Mouse (Mus musculus): ENCODE data around the gene Gbp4. TPM values are rescaled to one million over a fixed set of nuclear protein-coding genes. Genes with fewer than 3 reads are reported as not detected.

Gbp4 gene
- polyA plus RNA-seq (2014; fragmentation: Illumina TruSeq; extraction: RNeasy Lipid Tissue Mini Kit (QIAGEN cat#74804); ENCODE audit: low read depth, low replicate concordance), result 6.5 TPM

DNA sequence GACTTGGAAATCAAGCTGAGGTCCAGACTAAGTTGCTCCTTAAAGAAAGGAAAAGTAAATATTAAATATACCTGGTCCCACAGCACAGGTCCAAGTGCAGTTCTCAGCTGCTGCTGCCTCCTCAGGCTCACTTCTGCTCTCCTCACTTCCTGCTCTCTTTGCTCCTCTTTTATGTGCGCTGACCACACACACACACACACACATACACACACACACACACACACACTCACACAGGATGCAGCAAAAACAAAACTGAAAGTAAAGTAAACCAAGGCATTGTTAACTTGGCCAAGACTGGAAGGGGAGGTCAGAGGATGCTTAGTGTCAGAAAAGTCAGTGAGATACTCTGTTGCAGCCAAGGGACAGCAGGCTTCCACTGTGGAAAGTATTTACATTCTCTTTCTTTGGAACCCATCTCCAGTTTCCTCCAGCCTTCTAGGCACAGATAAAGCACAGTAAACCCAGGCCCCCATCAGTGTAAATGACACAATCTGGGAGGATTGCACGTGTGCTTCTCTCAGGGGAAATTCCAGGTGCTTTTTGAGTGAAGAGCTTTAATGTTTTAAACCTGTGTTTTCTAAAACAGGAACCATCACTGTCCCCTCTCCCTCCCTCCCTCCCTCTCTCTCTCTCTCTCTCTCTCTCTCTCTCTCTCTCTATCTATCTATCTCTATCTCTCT, at the start of gene Gbp4, which contains the start of the genes Gbp9 and Gbp8:
Gene Gbp4 (minus strand): TSS at position 178 of the 680 bp plus-strand sequence.
Gene Gbp9 (minus strand): TSS at position 131 of the 680 bp plus-strand sequence.
Gene Gbp8 (minus strand): TSS at position 132 of the 680 bp plus-strand sequence.

Other genes starting within 250 kb of the Gbp4 start
- gene Abcg3, start 156.9 kb downstream of the Gbp4 start, polyA plus RNA-seq (2014; fragmentation: Illumina TruSeq; extraction: RNeasy Lipid Tissue Mini Kit (QIAGEN cat#74804); ENCODE audit: low read depth, low replicate concordance), result 0.81 TPM
- 13.1 TPM for gene Gbp9, start within 50 bp of the Gbp4 start, polyA plus RNA-seq (2014; fragmentation: Illumina TruSeq; extraction: RNeasy Lipid Tissue Mini Kit (QIAGEN cat#74804); ENCODE audit: low read depth, low replicate concordance)
- 0.69 TPM for gene Gbp8, start within 50 bp of the Gbp4 start, polyA plus RNA-seq (2014; fragmentation: Illumina TruSeq; extraction: RNeasy Lipid Tissue Mini Kit (QIAGEN cat#74804); ENCODE audit: low read depth, low replicate concordance)
- 2.3 TPM for gene Gbp10, start 99.9 kb upstream of the Gbp4 start, polyA plus RNA-seq (2014; fragmentation: Illumina TruSeq; extraction: RNeasy Lipid Tissue Mini Kit (QIAGEN cat#74804); ENCODE audit: low read depth, low replicate concordance)
- 1.2 TPM for gene Gm43302, start 154.1 kb upstream of the Gbp4 start, polyA plus RNA-seq (2014; fragmentation: Illumina TruSeq; extraction: RNeasy Lipid Tissue Mini Kit (QIAGEN cat#74804); ENCODE audit: low read depth, low replicate concordance)
- 13.9 TPM for gene Gbp6, start 154.1 kb upstream of the Gbp4 start, polyA plus RNA-seq (2014; fragmentation: Illumina TruSeq; extraction: RNeasy Lipid Tissue Mini Kit (QIAGEN cat#74804); ENCODE audit: low read depth, low replicate concordance)